Mouse (Mus musculus): ENCODE measurements around the gene Akr1b8. TPM values are rescaled to one million over a fixed set of nuclear protein-coding genes. Genes with fewer than 3 reads are reported as not detected.
A peak's percentile ranks its signal among the peaks of the same experiment; 100 is the strongest.
"Not testable (repeated sequence)": the region's sequence is repeated elsewhere in the genome, so short reads cannot be mapped to it uniquely, and the experiment has no call there.

Akr1b8 gene
- polyA plus RNA-seq, 1 experiment from 2014 or later: 4.2 TPM

GRCm38 (mm10) chr6:34355841-34356240 lies 1.9 kb downstream of the Akr1b8 start:
- H3K9me3 ChIP-seq (ENCODE audit: control insufficient read depth, low read length): no peaks in the 10 kb centered on the region

GRCm38 (mm10) chr6:34364217-34365136 lies 10.6 kb downstream of the Akr1b8 start:
- DNase-seq (ENCODE audit: low spot score) (no peak), ATAC-seq (ENCODE audit: low FRiP score) (no peak)
- Histone ChIP-seq H3K27me3 (ENCODE audit: control insufficient read depth, insufficient read depth, low read length) (no peaks in the 10 kb centered on the region), H3K4me2 (replicated peaks) (no peak overlapping the region), H3K36me3 (replicated peaks; ENCODE audit: control insufficient read depth, insufficient read depth) (no peaks in the 10 kb centered on the region), H3K4me3 (replicated peaks; ENCODE audit: low read length) (no peak overlapping the region), H3K9me3 (ENCODE audit: control insufficient read depth, low read length) (no peaks in the 10 kb centered on the region), H3K27ac (no peak overlapping the region), H3K9ac (no peak overlapping the region), H3K4me1 (replicated peaks; ENCODE audit: control insufficient read depth, insufficient read depth, low read length) (0 out of 2 replicates have a peak, but pooled peaks cover 3% of the 10 kb centered on the region)
- WGBS: 85% methylated on average over 12 of the region's 12 CpGs

More at GRCm38 (mm10) chr6:34355841-34356240, 1.9 kb downstream of the Akr1b8 start:
- Histone ChIP-seq H3K4me2 (replicated peaks) (no peak overlapping the region), H3K27ac (no peak overlapping the region), H3K36me3 (replicated peaks; ENCODE audit: control insufficient read depth, insufficient read depth) (no peaks in the 10 kb centered on the region), H3K27me3 (ENCODE audit: control insufficient read depth, insufficient read depth, low read length) (no peaks in the 10 kb centered on the region), H3K4me1 (replicated peaks; ENCODE audit: control insufficient read depth, insufficient read depth, low read length) (0 out of 2 replicates have a peak, but pooled peaks cover 7% of the 10 kb centered on the region), H3K9ac (no peak overlapping the region), H3K4me3 (replicated peaks; ENCODE audit: low read length) (no peak overlapping the region)
- WGBS: 91% methylated on average over 9 of the region's 9 CpGs
- DNase-seq (ENCODE audit: low spot score) (no peak), ATAC-seq (ENCODE audit: low FRiP score) (no peak)

- 83% methylated on average over 9 of the region's 9 CpGs for WGBS
- ATAC-seq (ENCODE audit: low FRiP score): no peak
- no peaks in the 10 kb centered on the region for H3K27me3 ChIP-seq (ENCODE audit: control insufficient read depth, insufficient read depth, low read length)
- DNase-seq (ENCODE audit: low spot score): no peak
- no peaks in the 10 kb centered on the region for H3K9me3 ChIP-seq (ENCODE audit: control insufficient read depth, low read length)
- H3K4me3 ChIP-seq (replicated peaks; ENCODE audit: low read length): no peak overlapping the region
- no peak overlapping the region for H3K9ac ChIP-seq
- H3K4me2 ChIP-seq (replicated peaks): no peak overlapping the region
- H3K36me3 ChIP-seq (replicated peaks; ENCODE audit: control insufficient read depth, insufficient read depth): no peaks in the 10 kb centered on the region
- H3K27ac ChIP-seq: no peak overlapping the region
- H3K4me1 ChIP-seq (replicated peaks; ENCODE audit: control insufficient read depth, insufficient read depth, low read length): 0 out of 2 replicates have a peak, but pooled peaks cover 7% of the 10 kb centered on the region
Observed at GRCm38 (mm10) chr6:34367998-34368397, 14.1 kb downstream of the Akr1b8 start.

GRCm38 (mm10) chr6:34370081-34370480 lies 16.2 kb downstream of the Akr1b8 start:
- DNase-seq (ENCODE audit: low spot score) (no peak), ATAC-seq (ENCODE audit: low FRiP score) (no peak)
- Histone ChIP-seq H3K4me3 (replicated peaks; ENCODE audit: low read length) (no peak overlapping the region), H3K9ac (no peak overlapping the region), H3K27ac (no peak overlapping the region), H3K9me3 (ENCODE audit: control insufficient read depth, low read length) (no peaks in the 10 kb centered on the region), H3K36me3 (replicated peaks; ENCODE audit: control insufficient read depth, insufficient read depth) (no peaks in the 10 kb centered on the region), H3K27me3 (ENCODE audit: control insufficient read depth, insufficient read depth, low read length) (no peaks in the 10 kb centered on the region), H3K4me2 (replicated peaks) (no peak overlapping the region), H3K4me1 (replicated peaks; ENCODE audit: control insufficient read depth, insufficient read depth, low read length) (0 out of 2 replicates have a peak, but pooled peaks cover 7% of the 10 kb centered on the region)
- 72% methylated on average over 8 of the region's 8 CpGs for WGBS

- Histone ChIP-seq H3K4me2 (replicated peaks) (peak overlapping the region; percentile 28; the same call in 1 of the 2 replicates), H3K9me3 (ENCODE audit: control insufficient read depth, low read length) (no peaks in the 10 kb centered on the region), H3K4me3 (replicated peaks; ENCODE audit: low read length) (no peak overlapping the region), H3K27ac (no peak overlapping the region), H3K9ac (no peak overlapping the region), H3K4me1 (replicated peaks; ENCODE audit: control insufficient read depth, insufficient read depth, low read length) (0 out of 2 replicates have a peak, but pooled peaks cover 7% of the 10 kb centered on the region), H3K27me3 (ENCODE audit: control insufficient read depth, insufficient read depth, low read length) (no peaks in the 10 kb centered on the region), H3K36me3 (replicated peaks; ENCODE audit: control insufficient read depth, insufficient read depth) (no peaks in the 10 kb centered on the region)
- no peak for ATAC-seq (ENCODE audit: low FRiP score)
- peak; percentile 94 for DNase-seq (ENCODE audit: low spot score)
- WGBS: 28% methylated on average over 18 of the region's 18 CpGs
Observed at GRCm38 (mm10) chr6:34371700-34372351, 17.9 kb downstream of the Akr1b8 start.

- DNase-seq (ENCODE audit: low spot score) (no peak), ATAC-seq (ENCODE audit: low FRiP score) (no peak)
- WGBS: 81% methylated on average over 7 of the region's 7 CpGs
- Histone ChIP-seq H3K27ac (no peak overlapping the region), H3K36me3 (replicated peaks; ENCODE audit: control insufficient read depth, insufficient read depth) (no peaks in the 10 kb centered on the region), H3K4me1 (replicated peaks; ENCODE audit: control insufficient read depth, insufficient read depth, low read length) (0 out of 2 replicates have a peak, but pooled peaks cover 7% of the 10 kb centered on the region), H3K27me3 (ENCODE audit: control insufficient read depth, insufficient read depth, low read length) (no peaks in the 10 kb centered on the region), H3K4me3 (replicated peaks; ENCODE audit: low read length) (no peak overlapping the region), H3K9me3 (ENCODE audit: control insufficient read depth, low read length) (no peaks in the 10 kb centered on the region), H3K4me2 (replicated peaks) (no peak overlapping the region), H3K9ac (no peak overlapping the region)
Observed at GRCm38 (mm10) chr6:34373841-34374240, 19.9 kb downstream of the Akr1b8 start.

GRCm38 (mm10) chr6:34375888-34376287 lies 22.0 kb downstream of the Akr1b8 start:
- not testable (repeated sequence) for H3K4me2 ChIP-seq (replicated peaks); H3K9me3 ChIP-seq (ENCODE audit: control insufficient read depth, low read length); ATAC-seq (ENCODE audit: low FRiP score); H3K9ac ChIP-seq; H3K4me1 ChIP-seq (replicated peaks; ENCODE audit: control insufficient read depth, insufficient read depth, low read length); H3K4me3 ChIP-seq (replicated peaks; ENCODE audit: low read length); H3K27me3 ChIP-seq (ENCODE audit: control insufficient read depth, insufficient read depth, low read length); H3K27ac ChIP-seq; H3K36me3 ChIP-seq (replicated peaks; ENCODE audit: control insufficient read depth, insufficient read depth); DNase-seq (ENCODE audit: low spot score)
- WGBS: 79% methylated on average over 5 of the region's 5 CpGs

GRCm38 (mm10) chr6:34383401-34383800 lies 29.5 kb downstream of the Akr1b8 start:
- no peaks in the 10 kb centered on the region for H3K9me3 ChIP-seq (ENCODE audit: control insufficient read depth, low read length)
- H3K9ac ChIP-seq: no peak overlapping the region
- DNase-seq (ENCODE audit: low spot score) (no peak), ATAC-seq (ENCODE audit: low FRiP score) (no peak)
- 52% methylated on average over 8 of the region's 8 CpGs for WGBS
- H3K4me3 ChIP-seq (replicated peaks; ENCODE audit: low read length): no peak overlapping the region
- no peak overlapping the region for H3K27ac ChIP-seq
- no peaks in the 10 kb centered on the region for H3K36me3 ChIP-seq (replicated peaks; ENCODE audit: control insufficient read depth, insufficient read depth)
- no peaks in the 10 kb centered on the region for H3K27me3 ChIP-seq (ENCODE audit: control insufficient read depth, insufficient read depth, low read length)
- H3K4me1 ChIP-seq (replicated peaks; ENCODE audit: control insufficient read depth, insufficient read depth, low read length): peaks cover 6% of the 10 kb centered on the region; the same call in 1 of the 2 replicates
- H3K4me2 ChIP-seq (replicated peaks): 0 out of 2 replicates have a peak overlapping the region, but pooled peaks have one; percentile 59

GRCm38 (mm10) chr6:34384110-34384661 lies 30.3 kb downstream of the Akr1b8 start, which contains the start of gene Akr1b10:
Gene Akr1b10, plus strand, starts transcription at chr6:34384218.
- H3K36me3 ChIP-seq (replicated peaks; ENCODE audit: control insufficient read depth, insufficient read depth): no peaks in the 10 kb centered on the region
- H3K9me3 ChIP-seq (ENCODE audit: control insufficient read depth, low read length): no peaks in the 10 kb centered on the region
- DNase-seq (ENCODE audit: low spot score) (peak; percentile 63), ATAC-seq (ENCODE audit: low FRiP score) (peak; percentile 72; the same call in 1 of the 2 replicates)
- WGBS: 2% methylated on average over 17 of the region's 17 CpGs
- H3K27me3 ChIP-seq (ENCODE audit: control insufficient read depth, insufficient read depth, low read length): no peaks in the 10 kb centered on the region
- H3K9ac ChIP-seq: peak within 1 kb of the TSS; percentile 35
- peak within 1 kb of the TSS; percentile 33 for H3K4me3 ChIP-seq (replicated peaks; ENCODE audit: low read length)
- H3K4me2 ChIP-seq (replicated peaks): peak within 1 kb of the TSS; percentile 59
- H3K27ac ChIP-seq: no peak within 1 kb of the TSS
- peaks cover 6% of the 10 kb centered on the region; the same call in 1 of the 2 replicates for H3K4me1 ChIP-seq (replicated peaks; ENCODE audit: control insufficient read depth, insufficient read depth, low read length)
